Mouse (Mus musculus): ENCODE measurements at regions not wholly inside any gene's neighbourhood (a gene's known extent, or its start where the extent isn't known, plus 50 kb on each side); places are given as distances from the start of the nearest gene placed in this dataset.

- DNase-seq = peak; percentile 3
- intact Hi-C loops (cut with DNase I) = no loop called here
These were observed 550.4 kb downstream of the Gm597 start for GRCm38 (mm10) chr1:28229611-28230010.

GRCm38 (mm10) chr1:28214243-28215038 is 565.6 kb downstream of the Gm597 start:
- DNase-seq = peak; percentile 79
- intact Hi-C loops (cut with DNase I) = no loop called here

Data from left cerebral cortex, postnatal 4 days (tissue).